ENCODE assay signal across 19 mouse cellular contexts in genomic region chr19:29060299-29060698, GRCm38 (mm10). TPM values are rescaled to one million over a fixed set of nuclear protein-coding genes. Genes with fewer than 3 reads are reported as not detected.
DNase-seq lines count a peak whose midpoint lies in the region; ATAC-seq and TF ChIP-seq lines count a peak whose summit lies in the region.
"Had no signal": no experiment of that assay in that cellular context is flagged by ENCODE, and none has a peak within 500 bp of the region (broad histone marks: within the 10 kb centered on the region; RNA-seq: fewer than 3 reads in every experiment).

No protein-coding gene starts in this region.

- H3K4me1 ChIP-seq in kidney, postnatal 0 days (replicated peaks; ENCODE audit: insufficient read depth, low read length): no peaks in the 10 kb centered on the region

- H3K79me2 ChIP-seq in myocyte (ENCODE audit: control insufficient read depth, insufficient read depth): no peaks in the 10 kb centered on the region

- H3K9me3 ChIP-seq in kidney, postnatal 0 days (replicated peaks; ENCODE audit: low read length): no peaks in the 10 kb centered on the region
- H3K9me3 ChIP-seq: heart, embryonic 15.5 days had no signal

- no peak for ATAC-seq in kidney, postnatal 0 days (replicated peaks; ENCODE audit: low FRiP score, low read depth)
- ATAC-seq: midbrain, embryonic 16.5 days had no signal

- no peak overlapping the region for H3K4me3 ChIP-seq in kidney, postnatal 0 days (replicated peaks; ENCODE audit: low read depth, low read length)
- no peak overlapping the region for H3K4me3 ChIP-seq in myocyte
- H3K4me3 ChIP-seq: heart, embryonic 15.5 days had no signal

- TF ChIP-seq POLR2A in myocyte (IDR thresholded peaks at IDR 0.05; ENCODE audit: insufficient read length, low read depth): no peak

- no peaks in the 10 kb centered on the region for H3K36me3 ChIP-seq in kidney, postnatal 0 days (ENCODE audit: insufficient read depth, low read length)
- no peaks in the 10 kb centered on the region for H3K36me3 ChIP-seq in myocyte (ENCODE audit: control insufficient read depth, insufficient read depth)
- H3K36me3 ChIP-seq: heart, embryonic 15.5 days had no signal

- H3K27me3 ChIP-seq in kidney, postnatal 0 days (ENCODE audit: insufficient read depth, low read length): no peaks in the 10 kb centered on the region
- H3K27me3 ChIP-seq in myocyte (ENCODE audit: control insufficient read depth, insufficient read depth, insufficient read length): no peaks in the 10 kb centered on the region
- H3K27me3 ChIP-seq: heart, embryonic 15.5 days had no signal

- H3ac ChIP-seq in myocyte (ENCODE audit: control insufficient read depth, insufficient read length): no peak overlapping the region

- H3K9ac ChIP-seq in kidney, postnatal 0 days (ENCODE audit: low read depth, low read length): no peak overlapping the region
- H3K9ac ChIP-seq: heart, embryonic 15.5 days; liver, embryonic 14.5 days had no signal

- peak; percentile 40 for DNase-seq in kidney, postnatal 0 days (ENCODE audit: low spot score)
- DNase-seq in kidney, postnatal 10 days: no peak
- DNase-seq in Muller cell, postnatal 12 days (ENCODE audit: inconsistent ontology term): peak; percentile 31
- DNase-seq in embryo, embryonic 10 days (ENCODE audit: low spot score): peak; percentile 60
- no peak for DNase-seq in layer of hippocampus, adult 8-10 months (ENCODE audit: low spot score in 2 of 2)
- no peak for DNase-seq in thymus, adult 18-20 months
- DNase-seq: adrenal gland, postnatal 36 days; cerebellum, adult 18-20 months; cerebellum, postnatal 36 days; gastrocnemius, postnatal 14 days; heart, postnatal 4 days; kidney, adult 2 months; kidney, postnatal 36 days; right cerebral cortex, postnatal 25 days had no signal

- no peak for TF ChIP-seq CTCF in kidney, postnatal 0 days (IDR thresholded peaks at IDR 0.05; ENCODE audit: low read depth)

- no peak overlapping the region for H3K4me2 ChIP-seq in kidney, postnatal 0 days (ENCODE audit: low read length)
- peak overlapping the region; percentile 12 for H3K4me2 ChIP-seq in myocyte (ENCODE audit: low read depth)
- H3K4me2 ChIP-seq: heart, embryonic 15.5 days had no signal

- WGBS in kidney, postnatal 0 days: 23% methylated on average over 6 of the region's 6 CpGs

- H3K27ac ChIP-seq in kidney, postnatal 0 days: no peak overlapping the region
- H3K27ac ChIP-seq: heart, embryonic 15.5 days; liver, embryonic 14.5 days; macrophage had no signal

TF ChIP-seq in myocyte, 11 proteins besides CTCF, POLR2A, EP300 and RAD21:
- no peak for TF ChIP-seq REST (IDR thresholded peaks at IDR 0.05; ENCODE audit: insufficient read depth, insufficient read length)
- no peak for TF ChIP-seq SRF (IDR thresholded peaks at IDR 0.05; ENCODE audit: control insufficient read depth, insufficient read length, low read depth)
- no peak for TF ChIP-seq POLR2AphosphoS2 (IDR thresholded peaks at IDR 0.05; ENCODE audit: insufficient read length, low read depth)
- TF ChIP-seq MYOG (IDR thresholded peaks at IDR 0.05; ENCODE audit: control insufficient read depth in 1 of 3, insufficient read depth in 1 of 3, insufficient read length in 2 of 3, low read depth in 2 of 3): no peak

RNA-seq across cellular contexts. Expression of gene Ak3, which starts 12.5 kb away (rescaled TPM):
- polyA plus RNA-seq in kidney, postnatal 0 days (2015; fragmentation: Nextera tagmentation; extraction: Ambion mirVana): 105 and 115 TPM in 2 replicates
- 62.8 TPM for polyA plus RNA-seq in myocyte (2012; fragmentation: generic; extraction: Trizol)
- 10 to 100 TPM; 49.3 to 55.6 (median 52.0) TPM for total RNA-seq in layer of hippocampus, adult 8-10 months (2022)

RNA-seq across cellular contexts. Expression of gene Rcl1, which starts 40.9 kb away (rescaled TPM):
- polyA plus RNA-seq in kidney, postnatal 0 days (2015; fragmentation: Nextera tagmentation; extraction: Ambion mirVana): 42.7 and 48.4 TPM in 2 replicates
- polyA plus RNA-seq in myocyte (2012; fragmentation: generic; extraction: Trizol): 19.1 TPM
- total RNA-seq in layer of hippocampus, adult 8-10 months (2022): 10 to 100 TPM; 20.0 to 22.3 (median 20.7) TPM

Comparison
In these comparisons a context has a peak if more than half of its experiments do, and no peak if none do; other contexts are left out.
1. DNase-seq: peak in kidney, postnatal 0 days (single experiment), Muller cell, postnatal 12 days (single experiment) and embryo, embryonic 10 days (single experiment); none in kidney, postnatal 10 days (single experiment), layer of hippocampus, adult 8-10 months (0 of 2) and thymus, adult 18-20 months (0 of 2).